Mouse (Mus musculus): ENCODE results near the gene Sar1b.
"Not testable (repeated sequence)": the region's sequence is repeated elsewhere in the genome, so short reads cannot be mapped to it uniquely, and the experiment has no call there.

Gene Sar1b

DNA sequence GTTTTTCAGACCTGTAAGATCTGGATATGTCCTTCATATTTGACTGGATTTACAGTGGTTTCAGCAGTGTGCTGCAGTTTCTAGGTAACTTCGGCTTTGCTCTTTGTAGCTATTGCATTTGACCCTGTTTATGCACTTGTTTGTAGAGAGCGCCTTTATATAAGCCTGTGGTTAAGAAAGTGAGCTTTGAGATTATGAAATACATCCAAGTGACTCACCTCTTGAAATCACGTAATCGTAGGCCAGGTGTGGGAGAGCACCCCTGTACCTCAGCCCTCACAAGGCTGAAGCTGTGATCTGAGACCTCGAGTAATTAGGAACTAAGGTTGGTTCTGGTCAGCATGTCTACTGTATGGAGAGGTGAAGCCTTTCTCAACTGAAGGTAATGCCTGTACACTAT lies 14.0 kb downstream of the Sar1b start:
- DNase-seq (ENCODE audit: low read depth, low spot score): no peak

DNA sequence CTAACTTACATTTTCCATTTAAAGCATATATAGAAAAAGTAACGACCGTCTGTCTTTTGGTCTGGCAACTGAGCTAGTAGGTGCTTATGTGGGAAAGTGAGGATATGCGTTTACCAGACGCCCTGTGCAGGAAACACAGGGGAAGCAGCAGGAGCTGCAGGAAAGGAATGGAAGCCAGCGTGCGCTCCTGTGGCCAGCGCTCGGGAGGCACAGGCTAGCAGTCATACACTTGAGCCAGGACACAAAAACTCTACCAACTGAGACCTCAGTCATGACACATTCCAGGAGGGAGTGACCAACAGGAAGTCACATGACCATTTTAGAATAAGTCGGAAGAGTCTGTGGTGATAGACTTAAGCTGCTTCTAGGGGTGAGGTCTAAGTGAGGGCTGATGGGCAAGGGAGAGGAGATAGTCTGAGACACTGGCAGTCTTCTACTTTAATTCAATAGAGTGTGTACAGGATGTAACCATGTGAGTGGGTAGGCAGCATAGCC lies 17.3 kb downstream of the Sar1b start:
- DNase-seq (ENCODE audit: low read depth, low spot score): no peak

DNA sequence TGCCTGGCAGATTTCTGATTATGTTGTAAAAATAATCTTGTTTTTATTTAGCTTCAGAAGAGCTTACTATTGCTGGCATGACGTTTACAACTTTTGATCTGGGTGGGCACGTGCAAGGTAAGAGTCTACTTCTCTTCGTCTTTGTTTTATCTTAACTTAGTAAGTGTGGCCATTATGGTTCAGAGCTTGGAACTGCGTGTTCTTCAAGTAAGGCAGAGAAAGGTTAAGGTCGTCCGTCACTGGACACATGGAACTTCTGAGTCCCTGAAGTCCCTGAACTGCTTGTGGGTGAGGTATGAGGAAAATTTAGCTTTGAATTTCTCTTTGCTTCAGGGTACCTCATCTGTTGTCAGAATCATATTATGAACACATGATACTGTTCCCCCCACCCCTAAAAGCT lies 19.2 kb downstream of the Sar1b start:
- no peak for DNase-seq (ENCODE audit: low read depth, low spot score)

- peak; percentile 67 for DNase-seq (ENCODE audit: low read depth, low spot score)
Measured at GRCm38 (mm10) chr11:51785926-51786325, 22.4 kb downstream of the Sar1b start.

DNA sequence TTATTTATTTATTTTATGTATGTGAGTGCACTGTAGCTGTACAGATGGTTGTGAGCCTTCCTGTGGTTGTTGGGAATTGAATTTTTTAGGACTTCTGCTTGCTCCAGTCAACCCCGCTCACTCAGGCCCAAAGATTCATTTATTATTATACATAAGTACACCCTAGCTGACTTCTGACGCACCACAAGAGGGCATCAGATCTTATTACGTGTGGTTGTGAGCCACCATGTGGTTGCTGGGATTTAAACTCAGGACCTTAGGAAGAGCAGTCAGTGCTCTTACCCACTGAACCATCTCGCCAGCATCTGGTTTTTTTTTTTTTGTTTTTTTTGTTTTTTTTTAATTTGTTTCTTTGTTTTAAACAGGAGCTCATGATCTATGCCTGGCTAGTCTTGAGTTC lies 26.2 kb downstream of the Sar1b start:
- not testable (repeated sequence) for DNase-seq (ENCODE audit: low read depth, low spot score)

DNA sequence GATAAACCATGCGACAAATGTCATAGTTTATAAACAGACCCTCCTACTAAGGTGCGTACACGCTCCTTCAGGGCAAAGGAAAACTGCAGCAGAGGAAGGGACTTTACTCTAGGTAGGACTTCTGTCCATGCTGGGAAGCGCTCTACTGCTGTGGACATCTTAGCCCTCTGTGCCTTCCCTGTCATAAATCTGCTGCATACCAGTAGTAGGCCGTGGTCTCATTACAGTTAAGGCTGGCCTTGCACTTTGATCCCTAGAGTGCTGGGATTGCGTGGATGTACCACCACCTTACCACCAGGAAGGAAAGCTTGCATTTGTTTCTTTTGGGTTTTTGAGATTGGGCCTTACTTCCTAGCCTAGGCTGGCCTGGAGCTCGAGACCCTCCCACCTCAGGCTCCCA lies 27.2 kb downstream of the Sar1b start:
- no peak for DNase-seq (ENCODE audit: low read depth, low spot score)

DNA sequence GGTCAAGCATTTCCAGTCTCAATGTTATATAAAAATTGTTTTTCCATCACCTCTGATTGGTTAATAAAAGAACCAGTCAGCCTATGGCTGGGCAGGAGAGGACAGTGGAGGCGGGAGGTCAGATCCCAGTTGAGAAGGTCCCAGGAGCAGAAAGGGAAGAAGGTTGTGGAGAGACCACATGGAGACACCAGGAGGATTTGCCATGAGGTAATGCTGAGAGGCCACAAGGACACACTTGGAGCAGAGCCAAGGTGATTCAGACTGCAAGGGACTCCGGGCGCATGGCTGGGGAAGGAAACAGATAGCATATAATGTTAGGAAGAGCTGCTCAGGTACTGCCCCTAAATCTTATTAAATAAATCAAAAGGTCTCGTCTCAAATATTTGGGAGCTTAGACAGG lies 32.8 kb downstream of the Sar1b start:
- DNase-seq (ENCODE audit: low read depth, low spot score): no peak

GRCm38 (mm10) chr11:51800634-51801325 lies 37.3 kb downstream of the Sar1b start:
- no peak for DNase-seq (ENCODE audit: low read depth, low spot score)

DNA sequence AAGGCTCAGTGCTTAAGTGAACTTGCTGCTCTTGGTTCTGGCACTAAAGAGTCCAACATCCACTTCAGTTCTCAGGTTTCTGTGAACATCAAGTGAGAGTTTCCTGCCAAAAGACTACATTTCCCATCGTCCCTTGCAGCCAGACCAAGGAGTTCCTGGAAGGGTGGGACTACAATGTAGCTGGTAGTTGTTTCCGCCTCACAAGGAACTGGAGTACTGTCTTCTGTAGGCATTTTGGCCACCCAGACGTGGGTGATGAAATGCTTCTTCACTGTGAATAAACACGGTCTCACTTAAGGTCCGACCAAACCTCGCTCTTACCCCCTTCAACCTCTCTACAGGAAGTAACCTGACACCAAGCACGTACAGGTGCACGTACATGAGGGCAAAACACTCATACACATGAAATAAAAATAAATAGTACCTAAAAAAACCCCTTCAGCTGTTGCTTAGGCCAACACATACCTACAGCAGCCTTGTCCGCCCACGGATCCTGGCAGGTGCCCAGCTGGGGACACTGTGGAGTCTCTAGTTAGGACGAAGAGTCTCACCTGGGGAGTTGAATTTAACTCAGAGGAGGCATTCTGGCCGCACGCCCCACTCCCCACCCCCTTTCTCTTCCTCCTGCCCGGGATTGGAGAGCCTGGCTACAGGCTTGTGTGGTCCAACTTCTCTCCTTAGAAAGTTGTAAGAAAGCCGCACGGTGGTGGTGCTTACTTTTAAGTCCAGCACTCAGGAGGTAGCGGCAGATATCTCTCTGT lies 41.9 kb downstream of the Sar1b start:
- DNase-seq (ENCODE audit: low read depth, low spot score): peak; percentile 67

DNA sequence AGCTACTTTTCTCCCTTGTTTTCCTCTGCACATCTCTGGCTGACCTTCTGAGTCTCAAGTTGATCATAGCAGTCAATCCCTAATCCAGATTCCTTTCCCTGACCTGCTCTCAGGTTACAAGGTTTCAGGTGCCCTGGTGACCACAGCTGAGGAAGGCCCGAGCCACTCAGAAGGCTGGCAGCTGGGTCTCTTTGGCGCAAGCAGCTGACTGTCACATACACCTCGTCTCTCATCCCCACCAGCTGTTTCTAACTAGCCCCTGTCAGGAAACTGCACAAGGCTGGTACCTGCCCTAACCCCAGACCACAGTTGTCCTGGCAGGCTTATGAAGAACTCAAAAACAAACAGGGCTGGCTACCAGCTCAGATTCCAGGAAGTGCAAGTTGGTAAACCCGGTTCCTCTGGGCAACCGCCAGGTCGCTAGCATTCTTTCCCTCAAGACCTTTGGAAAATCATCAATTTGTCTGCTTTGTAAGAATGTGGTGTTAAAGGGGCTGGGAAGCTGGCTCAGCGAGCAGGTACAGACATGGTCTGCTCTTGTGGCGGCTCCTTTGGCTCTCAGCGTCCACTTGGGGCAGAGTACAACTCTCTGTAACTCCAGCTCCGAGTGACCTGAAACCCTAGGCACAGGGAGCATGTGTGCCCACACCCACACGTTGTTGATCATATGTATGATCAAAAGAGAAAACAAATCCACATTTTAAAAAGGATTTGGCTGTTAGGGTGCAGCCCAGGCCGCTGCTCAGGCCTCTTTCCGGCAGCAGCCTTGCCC lies 43.8 kb downstream of the Sar1b start:
- DNase-seq (ENCODE audit: low read depth, low spot score): no peak

- DNase-seq (ENCODE audit: low read depth, low spot score): no peak
Measured at GRCm38 (mm10) chr11:51809632-51810224, 46.2 kb downstream of the Sar1b start.

DNA sequence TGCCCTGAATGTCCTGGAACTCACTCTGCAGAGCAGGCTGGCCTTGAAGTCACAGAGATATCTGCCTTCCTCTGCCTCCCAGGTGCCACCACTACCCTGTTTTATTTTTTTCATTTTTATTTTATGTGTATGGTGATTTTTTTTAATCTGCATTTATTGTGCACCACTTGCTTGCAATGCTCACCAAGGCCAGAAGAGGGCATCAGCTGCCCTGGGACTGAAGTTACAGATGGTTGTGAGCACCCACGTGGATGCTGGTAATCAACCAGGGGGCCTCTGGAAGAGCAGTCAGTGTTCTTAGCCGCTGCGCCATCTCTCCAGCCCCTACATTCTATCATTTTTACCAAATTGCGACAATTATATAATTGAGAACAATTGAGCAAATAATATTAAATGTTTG lies 47.7 kb downstream of the Sar1b start:
- no peak for DNase-seq (ENCODE audit: low read depth, low spot score)

- DNase-seq (ENCODE audit: low read depth, low spot score): no peak
Measured at GRCm38 (mm10) chr11:51812022-51812546, 48.6 kb downstream of the Sar1b start.

DNA sequence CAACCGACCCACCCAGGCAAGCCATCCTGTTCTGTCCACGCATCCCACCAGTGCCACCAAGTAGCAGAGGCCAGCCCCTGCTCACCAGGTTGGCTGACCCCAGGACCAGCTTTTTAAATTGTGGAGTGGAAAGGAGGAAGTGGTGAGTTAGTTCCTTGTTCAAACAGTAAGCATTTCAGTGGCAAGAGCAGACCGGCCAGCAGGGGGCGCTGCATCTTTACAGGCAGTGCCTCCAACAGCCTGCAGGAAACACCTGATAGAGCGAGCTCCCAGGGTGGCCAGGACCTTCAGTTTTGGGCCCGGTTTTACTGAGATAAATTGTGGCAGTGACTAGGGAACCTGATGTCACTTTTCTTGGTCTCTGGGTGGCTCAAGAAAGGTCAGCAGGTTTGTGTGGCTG lies 54.3 kb downstream of the Sar1b start:
- peak; percentile 80 for DNase-seq (ENCODE audit: low read depth, low spot score)

DNA sequence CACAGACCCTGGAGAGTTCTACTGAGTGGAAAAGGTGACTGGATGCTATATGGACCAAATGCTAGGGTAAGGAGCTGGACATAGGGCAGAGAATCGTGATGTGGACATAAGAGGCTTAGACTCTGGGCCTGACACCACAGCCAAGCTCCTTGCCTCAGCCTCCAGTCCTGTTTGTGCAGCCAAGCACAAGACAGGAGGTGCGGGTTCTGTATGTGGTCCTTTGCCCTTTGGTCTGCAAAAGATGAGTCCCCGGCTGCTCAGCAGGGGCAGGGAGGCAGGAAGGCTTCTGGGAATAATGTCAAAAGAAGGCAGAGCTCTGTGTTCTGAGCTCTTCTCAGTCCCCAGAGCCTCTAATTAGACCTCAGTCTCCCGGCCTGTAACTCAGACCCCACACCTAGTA lies 55.4 kb downstream of the Sar1b start:
- no peak for DNase-seq (ENCODE audit: low read depth, low spot score)

GRCm38 (mm10) chr11:51819964-51820363 lies 56.5 kb downstream of the Sar1b start:
- DNase-seq (ENCODE audit: low read depth, low spot score): peak; percentile 85

- no peak for DNase-seq (ENCODE audit: low read depth, low spot score)
Measured at GRCm38 (mm10) chr11:51820861-51821260, 57.4 kb downstream of the Sar1b start.

DNA sequence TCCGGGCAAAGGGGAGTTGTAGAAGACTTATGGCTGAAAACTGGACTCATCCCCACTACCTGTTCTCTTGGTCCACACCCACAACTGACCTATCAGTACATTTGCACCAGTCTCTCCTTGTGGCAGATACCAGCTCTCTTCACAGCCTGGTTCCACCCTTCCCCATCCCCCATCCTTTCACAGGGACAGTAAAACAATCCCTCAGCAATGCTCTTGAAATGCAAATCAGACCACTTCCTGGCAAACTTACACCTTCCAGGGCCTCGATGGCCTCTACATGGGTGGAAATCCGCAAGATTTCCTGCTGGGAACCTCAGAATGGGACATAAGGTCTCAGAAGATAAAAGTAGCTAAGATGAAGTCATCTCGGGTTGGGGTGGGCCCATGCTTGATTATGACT lies 59.2 kb downstream of the Sar1b start:
- no peak for DNase-seq (ENCODE audit: low read depth, low spot score)

GRCm38 (mm10) chr11:51823271-51823670 lies 59.8 kb downstream of the Sar1b start:
- no peak for DNase-seq (ENCODE audit: low read depth, low spot score)

DNA sequence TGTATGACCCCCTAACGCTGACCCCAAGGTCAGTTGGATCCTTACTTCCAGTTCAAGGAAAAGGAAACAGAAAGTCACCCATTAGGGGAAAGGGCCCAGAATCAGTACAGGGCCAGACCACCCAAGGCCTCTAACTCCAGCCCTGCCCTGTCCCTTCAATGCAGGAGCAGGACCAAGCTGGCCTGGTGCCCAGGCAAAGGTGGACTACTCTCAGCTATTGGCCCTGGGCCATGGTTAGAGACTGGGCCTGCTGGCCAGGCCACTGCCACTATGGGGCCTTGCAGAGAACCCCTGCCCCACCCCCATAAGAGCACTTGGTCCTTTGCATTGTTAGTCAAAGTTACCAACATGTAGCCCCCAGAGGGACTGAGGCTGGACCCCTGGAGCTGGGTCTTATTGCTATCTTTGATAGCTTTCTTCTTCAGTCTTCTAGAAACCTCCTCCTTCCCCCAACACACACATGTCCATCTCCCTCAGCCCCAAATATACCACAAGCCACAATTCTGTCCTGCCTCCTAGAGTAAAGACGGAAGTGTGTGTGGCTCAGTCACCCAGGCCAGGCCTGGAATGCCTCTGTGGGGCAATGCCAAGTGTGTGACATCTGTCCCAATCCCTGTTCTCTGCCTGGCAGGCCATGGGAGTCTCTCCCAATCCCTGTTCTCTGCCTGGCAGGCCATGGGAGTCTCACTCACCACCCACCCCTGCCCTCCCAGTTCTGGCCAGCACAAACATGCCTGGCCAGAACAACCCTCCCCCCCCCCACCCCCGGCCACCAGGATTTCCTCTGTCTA lies 60.7 kb downstream of the Sar1b start:
- no peak for DNase-seq (ENCODE audit: low read depth, low spot score)

DNA sequence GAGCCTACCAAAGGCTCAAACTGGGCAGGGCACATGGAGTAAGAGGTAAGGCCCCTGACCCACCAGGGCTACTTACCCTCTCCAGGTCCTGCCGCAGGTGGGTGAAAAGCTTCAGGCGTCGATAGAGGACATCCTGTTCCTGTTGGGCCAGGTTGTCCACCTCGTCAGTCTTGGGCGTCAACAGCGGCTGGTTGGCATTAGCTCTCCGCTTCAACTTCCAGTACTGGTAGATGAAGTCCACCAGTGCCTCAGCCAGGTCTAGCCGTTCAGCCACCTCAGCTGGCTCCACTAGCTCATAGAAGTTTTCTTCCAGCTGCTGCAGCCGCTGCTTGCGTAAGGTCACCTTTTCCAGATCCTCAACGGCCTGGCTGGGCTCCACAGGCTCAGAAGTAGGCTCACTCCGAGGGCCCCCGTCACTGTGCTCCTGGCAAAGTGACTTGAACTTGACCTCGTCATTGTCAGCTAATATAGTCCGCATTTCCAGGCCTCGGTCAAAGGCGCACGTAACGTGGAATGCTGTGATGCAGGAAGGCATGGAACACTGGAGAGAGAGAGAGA lies 61.5 kb downstream of the Sar1b start:
- DNase-seq (ENCODE audit: low read depth, low spot score): no peak

Measured in WW6 (cell line).